ENCODE assay signal across 16 mouse cellular contexts in genomic region chr11:34770666-34771065, GRCm38 (mm10). TPM values are rescaled to one million over a fixed set of nuclear protein-coding genes. Genes with fewer than 3 reads are reported as not detected.
A peak's percentile ranks its signal among the peaks of the same experiment; 100 is the strongest.
DNase-seq lines count a peak whose midpoint lies in the region; ATAC-seq and TF ChIP-seq lines count a peak whose summit lies in the region.
"Had no signal": no experiment of that assay in that cellular context is flagged by ENCODE, and none has a peak within 500 bp of the region (broad histone marks: within the 10 kb centered on the region; RNA-seq: fewer than 3 reads in every experiment).

No protein-coding gene starts in this region.

- DNase-seq in lung, postnatal 25 days (ENCODE audit: low spot score): peak; percentile 28
- DNase-seq in lung, postnatal 0 days (ENCODE audit: low spot score): no peak
- DNase-seq in B cell, adult 2 months: peak; percentile 57 to 62
- peak; percentile 44 to 59 for DNase-seq in natural killer cell, adult 2 months (ENCODE audit: low spot score in 2 of 2)
- DNase-seq in kidney, adult 9 months: no peak
- DNase-seq in frontal cortex, postnatal 10 days (ENCODE audit: low spot score in 2 of 2): no peak
- no peak for DNase-seq in cerebellum, postnatal 14 days
- DNase-seq: cerebellum, adult 11-12 months; right cerebral cortex, adult 18-20 months had no signal

- H3K4me1 ChIP-seq in lung, postnatal 0 days (ENCODE audit: insufficient read depth, low read depth, low read length): no peaks in the 10 kb centered on the region
- H3K4me1 ChIP-seq: embryonic facial prominence, embryonic 15.5 days; limb, embryonic 12.5 days; neural tube, embryonic 15.5 days had no signal

- H3K4me3 ChIP-seq in lung, postnatal 0 days (ENCODE audit: low read depth, low read length): no peak overlapping the region
- H3K4me3 ChIP-seq: embryonic facial prominence, embryonic 15.5 days; heart, embryonic 13.5 days; left cerebral cortex, adult 2 months; limb, embryonic 12.5 days; neural tube, embryonic 15.5 days had no signal

- H3K9me3 ChIP-seq in lung, postnatal 0 days (ENCODE audit: low read length): no peaks in the 10 kb centered on the region
- H3K9me3 ChIP-seq: embryonic facial prominence, embryonic 15.5 days; limb, embryonic 12.5 days; neural tube, embryonic 15.5 days had no signal

- 61% methylated on average over 4 of the region's 4 CpGs for WGBS in lung, postnatal 0 days

- no peak overlapping the region for H3K4me2 ChIP-seq in lung, postnatal 0 days (replicated peaks; ENCODE audit: low read depth, low read length)
- H3K4me2 ChIP-seq: embryonic facial prominence, embryonic 15.5 days; heart, embryonic 13.5 days; limb, embryonic 12.5 days; neural tube, embryonic 15.5 days had no signal

- no peaks in the 10 kb centered on the region for H3K36me3 ChIP-seq in lung, postnatal 0 days (ENCODE audit: insufficient read depth, low read length)
- H3K36me3 ChIP-seq: embryonic facial prominence, embryonic 15.5 days; heart, embryonic 13.5 days; limb, embryonic 12.5 days; neural tube, embryonic 15.5 days had no signal

- H3K27ac ChIP-seq in lung, postnatal 0 days (ENCODE audit: low read length): no peak overlapping the region
- H3K27ac ChIP-seq: embryonic facial prominence, embryonic 15.5 days; heart, embryonic 13.5 days; left cerebral cortex, adult 2 months; limb, embryonic 12.5 days; neural tube, embryonic 15.5 days had no signal

- no peak for TF ChIP-seq CTCF in lung, postnatal 0 days (IDR thresholded peaks at IDR 0.05)

- no peak overlapping the region for H3K9ac ChIP-seq in lung, postnatal 0 days (replicated peaks; ENCODE audit: low read depth)
- H3K9ac ChIP-seq: embryonic facial prominence, embryonic 15.5 days; heart, embryonic 13.5 days; limb, embryonic 12.5 days; neural tube, embryonic 15.5 days had no signal

- H3K27me3 ChIP-seq in lung, postnatal 0 days (replicated peaks; ENCODE audit: insufficient read depth, low read length): no peaks in the 10 kb centered on the region
- H3K27me3 ChIP-seq: embryonic facial prominence, embryonic 15.5 days; heart, embryonic 13.5 days; limb, embryonic 12.5 days; neural tube, embryonic 15.5 days had no signal

- no peak for ATAC-seq in lung, postnatal 0 days
- peak; percentile 29 for ATAC-seq in activated CD4-positive, CD25-positive, alpha-beta regulatory T cell, adult 4 months
- ATAC-seq: intestine, postnatal 0 days had no signal

- no peak for TF ChIP-seq EP300 in lung, postnatal 0 days (IDR thresholded peaks at IDR 0.05)

RNA-seq across cellular contexts. Expression of gene Dock2, which starts 13.0 kb away (rescaled TPM):
- polyA plus RNA-seq in lung, postnatal 0 days (2015; fragmentation: Nextera tagmentation; extraction: Ambion mirVana): 1.8 and 2.0 TPM in 2 replicates
- 100 to 1,000 TPM; 271 to 290 TPM for polyA plus RNA-seq in activated CD4-positive, CD25-positive, alpha-beta regulatory T cell, adult 4 months (2017; shearing (Covaris generic))

Comparison
In these comparisons a context has a peak if more than half of its experiments do, and no peak if none do; other contexts are left out.
1. DNase-seq: peak in lung, postnatal 25 days (single experiment), B cell, adult 2 months (2 of 2) and natural killer cell, adult 2 months (2 of 2); none in lung, postnatal 0 days (single experiment), kidney, adult 9 months (single experiment), frontal cortex, postnatal 10 days (0 of 2) and cerebellum, postnatal 14 days (0 of 2).
2. RNA of gene Dock2, which starts 13.0 kb away (polyA plus RNA-seq): 271 to 290 TPM in activated CD4-positive, CD25-positive, alpha-beta regulatory T cell, adult 4 months; 1.8 to 2.0 TPM in lung, postnatal 0 days; every median in the first group is over 10 times any median in the second.